Mouse (Mus musculus): ENCODE measurements around the gene Arhgap36. TPM values are rescaled to one million over a fixed set of nuclear protein-coding genes. Genes with fewer than 3 reads are reported as not detected.

The Arhgap36 gene
- polyA plus RNA-seq, 1 experiment from 2014 or later, result 5.2 TPM

Other genes with a start within 250 kb of the Arhgap36 start
- 16.4 and 16.5 TPM in 2 replicates for gene Enox2, start 175.7 kb upstream of the Arhgap36 start, polyA plus RNA-seq (2014; fragmentation: Nextera tagmentation; extraction: Ambion mirVana)
- gene Olfr1320, start 208.4 kb downstream of the Arhgap36 start, polyA plus RNA-seq (2014; fragmentation: Nextera tagmentation; extraction: Ambion mirVana), result not detected in 2 replicates